Mouse (Mus musculus) central nervous system, embryonic 18 days (tissue): ENCODE measurements around the gene Inpp5k. TPM values are rescaled to one million over a fixed set of nuclear protein-coding genes. Genes with fewer than 3 reads are reported as not detected.

ENCODE experiments used
- polyA plus RNA-seq: library from polyadenylated mRNA; depleted of rRNA; stranded (reverse); fragments of >200 nt; gene quantifications from 2 replicates; pipeline ENCODE4 v1.2.3, GENCODE M21; 2012; rRNA removed

The Inpp5k gene
- polyA plus RNA-seq, result 59.9 and 63.8 TPM in 2 replicates

DNA sequence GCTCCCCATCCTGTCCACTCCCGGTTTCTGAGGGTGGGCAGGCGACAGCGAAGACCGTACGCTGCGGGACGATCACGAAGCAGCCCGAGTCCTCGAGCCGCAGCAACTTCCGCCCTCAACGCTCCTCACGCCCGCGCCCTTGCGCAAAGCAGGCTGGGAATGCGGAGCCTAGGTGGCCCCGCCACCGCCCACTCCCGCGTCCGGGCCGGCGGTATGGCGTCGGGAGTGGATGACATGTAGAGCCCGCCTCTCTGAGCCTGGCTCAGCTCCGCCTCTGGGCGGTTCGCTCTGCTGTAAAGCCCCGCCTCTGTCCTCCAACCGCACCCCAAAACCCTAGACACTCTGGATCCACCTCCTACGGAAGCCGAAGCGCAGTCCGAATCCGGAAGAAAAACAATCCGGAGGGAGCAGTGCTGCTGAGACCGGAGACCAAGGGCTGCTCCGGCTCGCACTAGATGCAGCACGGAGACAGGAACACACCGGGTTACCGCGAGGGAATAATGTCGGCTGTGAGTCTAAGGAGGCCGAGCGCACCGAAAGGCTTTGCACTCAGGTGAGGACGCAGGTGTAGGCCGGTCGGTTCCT, at the start of gene Inpp5k:
Gene Inpp5k (plus strand): TSS at position 344 of the 585 bp plus-strand sequence.

DNA sequence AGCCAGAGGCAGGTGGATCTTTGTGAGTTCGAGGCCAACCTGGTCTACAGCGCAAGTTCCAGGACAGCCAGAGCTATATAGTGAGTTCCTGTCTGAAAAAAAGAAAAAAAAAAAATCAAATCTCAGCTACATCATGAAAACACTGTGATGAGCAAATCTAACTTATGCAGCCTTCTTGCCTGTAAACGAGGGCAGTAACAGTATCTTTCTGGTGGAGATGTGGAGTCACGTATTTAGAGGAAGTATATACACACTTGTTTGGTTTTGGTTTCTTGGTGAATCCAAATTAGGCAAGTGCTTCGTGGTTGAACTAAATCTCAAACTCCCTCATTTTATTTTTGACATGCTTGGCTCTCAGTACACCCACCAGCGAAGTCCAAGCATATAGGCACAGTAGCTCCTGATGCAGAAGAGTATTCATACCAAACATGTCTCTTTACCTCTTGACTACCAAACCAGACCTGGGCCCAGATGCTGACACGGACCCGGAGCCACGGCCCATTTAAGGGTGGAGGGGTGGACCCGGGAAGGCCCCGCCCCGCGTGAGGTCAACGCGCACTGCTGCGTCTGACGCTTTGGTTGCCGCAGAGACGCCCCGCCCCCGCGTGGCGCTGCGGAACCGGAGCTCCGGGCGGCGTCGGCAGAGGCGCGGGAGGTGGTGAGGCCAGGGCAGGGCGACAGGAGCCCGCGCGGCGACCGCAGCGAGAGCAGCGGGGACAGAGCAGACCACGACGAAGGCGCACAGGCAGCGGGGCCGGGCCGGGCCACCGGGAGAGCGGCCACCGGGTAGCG, 43.1 kb upstream of the Inpp5k start, which contains the start of gene Pitpna:
Gene Pitpna (plus strand): TSS at position 605 of the 792 bp plus-strand sequence.

DNA sequence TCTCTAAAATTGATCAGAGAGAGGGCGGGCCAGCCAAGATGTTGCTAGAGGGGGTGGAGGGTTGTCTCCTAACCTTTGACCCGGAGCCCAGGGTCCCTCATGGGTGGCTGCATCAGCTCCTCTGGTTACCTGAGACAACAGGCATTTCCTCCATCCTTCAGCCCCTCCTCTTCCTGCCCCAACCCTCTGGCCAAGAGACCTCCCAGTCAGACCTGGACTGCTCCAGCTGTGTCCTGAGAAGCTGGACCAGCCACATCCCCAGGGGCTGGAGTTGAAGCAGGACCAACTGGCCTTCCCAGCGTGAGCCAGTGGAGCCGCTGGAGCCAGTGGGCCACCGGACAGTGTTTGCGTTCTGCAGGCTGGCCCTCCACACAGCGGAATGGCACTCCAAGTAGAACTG, 19.5 kb downstream of the Inpp5k start, which contains the start of gene Myo1c:
Gene Myo1c (plus strand): TSS at position 194 of the 400 bp plus-strand sequence.

GRCm38 (mm10) chr11:75678747-75679438, 48.1 kb downstream of the Inpp5k start, which contains the start of gene Crk:
Crk (plus strand) TSS chr11:75679259.

Other genes starting within 250 kb of the Inpp5k start
- gene Serpinf1, start 208.3 kb upstream of the Inpp5k start, polyA plus RNA-seq, result 11.1 and 24.4 TPM in 2 replicates
- 0.10 and 0.17 TPM in 2 replicates for gene Serpinf2, start 191.4 kb upstream of the Inpp5k start, polyA plus RNA-seq
- gene Wdr81, start 176.3 kb upstream of the Inpp5k start, polyA plus RNA-seq, result 8.5 and 9.2 TPM in 2 replicates
- gene Tlcd2, start 169.3 kb upstream of the Inpp5k start, polyA plus RNA-seq, result 0.54 and 0.78 TPM in 2 replicates
- gene Prpf8, start 144.2 kb upstream of the Inpp5k start, polyA plus RNA-seq, result 112 and 116 TPM in 2 replicates
- 1.6 and 2.2 TPM in 2 replicates for gene Rilp, start 120.9 kb upstream of the Inpp5k start, polyA plus RNA-seq
- 3.5 and 3.6 TPM in 2 replicates for gene Scarf1, start 117.4 kb upstream of the Inpp5k start, polyA plus RNA-seq
- 20.9 and 21.9 TPM in 2 replicates for gene Slc43a2, start 99.3 kb upstream of the Inpp5k start, polyA plus RNA-seq
- 155 and 157 TPM in 2 replicates for gene Pitpna, start 42.9 kb upstream of the Inpp5k start, polyA plus RNA-seq
- gene Myo1c, start 19.5 kb downstream of the Inpp5k start, polyA plus RNA-seq, result 23.7 and 25.9 TPM in 2 replicates
- gene Crk, start 48.3 kb downstream of the Inpp5k start, polyA plus RNA-seq, result 83.2 and 89.4 TPM in 2 replicates
- gene Ywhae, start 101.9 kb downstream of the Inpp5k start, polyA plus RNA-seq, result 1,397 and 1,405 TPM in 2 replicates
- 15.9 and 17.4 TPM in 2 replicates for gene Doc2b, start 165.1 kb downstream of the Inpp5k start, polyA plus RNA-seq